Mouse (Mus musculus) hindbrain, embryonic 14.5 days (tissue): ENCODE data around the gene Stil. TPM values are rescaled to one million over a fixed set of nuclear protein-coding genes. Genes with fewer than 3 reads are reported as not detected.
A peak's percentile ranks its signal among the peaks of the same experiment; 100 is the strongest.

Source experiments
- ATAC-seq: fragments of 200-750 bp; cut with Nextera tagmentation; 2 replicates; pipeline ENCODE4 v1.8.0; 2017; ENCODE audit warnings: moderate number of reproducible peaks, mild to moderate bottlenecking, moderate TSS enrichment, moderate library complexity; ENCODE audit not compliant: low FRiP score
- DNase-seq: peaks from one replicate; pipeline ENCODE4 v3.0.0-alpha.2; 2015; ENCODE audit warnings: low spot score
- H3K27ac ChIP-seq: fragments of 300-500 bp; sonication (generic); 2 replicates; pipeline ENCODE4 v1.5.1; 2014; ENCODE audit warnings: mild to moderate bottlenecking, moderate library complexity
- H3K27me3 ChIP-seq: fragments of 300-500 bp; sonication (generic); 2 replicates; pipeline ENCODE4 v1.6.1; 2014; ENCODE audit warnings: mild to moderate bottlenecking, low read length, mixed read lengths; ENCODE audit not compliant: control insufficient read depth, insufficient read depth
- H3K36me3 ChIP-seq: fragments of 300-500 bp; sonication (generic); replicated peaks from 2 replicates; pipeline ENCODE4 v1.6.1; 2014; ENCODE audit not compliant: control insufficient read depth, insufficient read depth
- H3K4me1 ChIP-seq: fragments of 300-500 bp; sonication (generic); replicated peaks from 2 replicates; pipeline ENCODE4 v1.6.1; 2014; ENCODE audit warnings: antibody characterized with exemption, low read length, mixed read lengths; ENCODE audit not compliant: control insufficient read depth, insufficient read depth
- H3K4me2 ChIP-seq: fragments of 300-500 bp; sonication (generic); replicated peaks from 2 replicates; pipeline ENCODE4 v1.6.1; 2014; ENCODE audit warnings: mild to moderate bottlenecking, moderate library complexity
- H3K4me3 ChIP-seq: fragments of 300-500 bp; sonication (generic); replicated peaks from 2 replicates; pipeline ENCODE4 v1.5.1; 2014; ENCODE audit warnings: mild to moderate bottlenecking, low read length
- H3K9ac ChIP-seq: fragments of 300-500 bp; sonication (generic); 2 replicates; pipeline ENCODE4 v1.6.1; 2014
- H3K9me3 ChIP-seq: fragments of 300-500 bp; sonication (generic); 2 replicates; pipeline ENCODE4 v1.6.1; 2016; ENCODE audit warnings: low read length; ENCODE audit not compliant: control insufficient read depth
- WGBS: fragments of 180-500 bp; shearing (Covaris S2); extraction: QIAGEN DNeasy Blood & Tissue Kit; methylation state at CpG from one replicate; pipeline ENCODE4 v1.1.7; 2014; 5-methylcytosine and 5-hydroxymethylcytosine counted together
- polyA plus RNA-seq: library from polyadenylated mRNA; unstranded; fragments of >200 nt; fragmentation: Nextera tagmentation; extraction: Ambion mirVana; gene quantifications from 2 replicates; pipeline ENCODE4 v1.2.1, GENCODE M21; 2014

The Stil gene
- polyA plus RNA-seq, 1 experiment from 2014 or later: 2.9 TPM

DNA sequence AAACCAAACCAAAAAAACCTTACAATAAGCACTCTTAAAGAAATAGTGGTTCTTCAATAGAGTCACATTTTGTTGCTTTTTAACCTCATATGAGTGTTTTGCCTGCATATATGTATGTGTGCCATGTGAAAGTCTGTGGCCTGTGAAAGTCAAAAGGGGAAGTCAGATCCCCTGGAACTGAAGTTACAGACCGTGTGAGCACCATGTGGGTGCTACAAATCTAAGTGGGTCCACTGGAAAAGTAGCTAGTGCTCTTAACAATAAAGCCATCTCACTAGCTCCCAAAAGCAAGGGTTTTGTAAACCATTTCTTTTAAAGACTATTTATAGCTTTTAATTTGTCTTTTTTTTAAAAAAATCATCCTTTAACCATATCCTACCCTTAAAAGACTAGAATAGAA is 17.3 kb upstream of the Stil start:
- H3K4me1 ChIP-seq: peaks cover 22% of the 10 kb centered on the region

DNA sequence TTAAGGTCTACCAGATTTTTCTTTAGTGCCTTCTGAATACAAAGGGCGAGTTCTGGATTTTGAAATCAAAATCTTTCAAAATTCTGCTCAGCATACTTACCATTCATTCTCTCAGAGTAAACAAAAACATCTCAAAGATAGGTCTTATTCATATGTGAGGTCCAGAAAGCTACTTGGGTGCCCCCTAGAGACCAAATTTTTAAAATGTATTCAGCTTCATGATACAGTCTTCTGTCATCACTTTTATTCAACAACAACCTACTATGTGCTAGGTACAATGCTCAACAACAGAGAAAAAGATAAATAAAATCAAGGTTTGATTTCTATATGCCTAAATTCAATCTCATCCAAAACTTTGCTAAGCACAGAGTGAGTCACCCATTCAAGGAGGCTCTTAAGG is 16.9 kb upstream of the Stil start:
- DNase-seq (no peak), ATAC-seq (no peak)
- peaks cover 26% of the 10 kb centered on the region for H3K4me1 ChIP-seq
- H3K4me2 ChIP-seq: no peak overlapping the region
- no peak overlapping the region for H3K9ac ChIP-seq
- no peaks in the 10 kb centered on the region for H3K9me3 ChIP-seq
- H3K27me3 ChIP-seq: no peaks in the 10 kb centered on the region
- no peak overlapping the region for H3K4me3 ChIP-seq
- no peak overlapping the region for H3K27ac ChIP-seq
- no peaks in the 10 kb centered on the region for H3K36me3 ChIP-seq
- WGBS: 93% methylated on average over 1 of the region's 1 CpGs

More for the DNA sequence above, 17.3 kb upstream of the Stil start:
- no peak overlapping the region for H3K4me2 ChIP-seq
- H3K9me3 ChIP-seq: no peaks in the 10 kb centered on the region
- DNase-seq (no peak), ATAC-seq (no peak)
- H3K27me3 ChIP-seq: no peaks in the 10 kb centered on the region
- no peak overlapping the region for H3K4me3 ChIP-seq
- WGBS: 92% methylated on average over 1 of the region's 1 CpGs
- H3K36me3 ChIP-seq: no peaks in the 10 kb centered on the region
- H3K27ac ChIP-seq: no peak overlapping the region
- no peak overlapping the region for H3K9ac ChIP-seq

DNA sequence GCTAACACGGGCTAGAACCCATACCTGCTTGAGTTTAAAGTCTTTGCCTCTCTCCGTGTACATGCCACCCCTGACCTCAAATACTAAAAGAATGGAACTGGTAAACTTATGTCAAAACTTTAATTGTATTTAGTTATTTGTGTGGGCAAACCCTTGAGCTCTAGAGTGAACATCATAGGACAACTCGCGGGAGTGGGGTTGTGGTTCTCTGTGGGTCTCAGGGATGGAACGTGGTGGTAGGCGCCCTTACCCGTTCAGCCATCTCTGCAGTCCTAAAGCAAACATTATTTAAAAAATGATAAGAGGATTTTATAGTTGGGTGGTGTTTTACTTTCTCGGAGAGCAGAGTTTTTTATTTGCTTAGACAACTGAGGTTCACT is 13.8 kb upstream of the Stil start:
- 1% methylated on average over 8 of the region's 8 CpGs for WGBS
- peak overlapping the region; percentile 93 for H3K4me2 ChIP-seq
- H3K27ac ChIP-seq: peak overlapping the region; percentile 99
- H3K36me3 ChIP-seq: no peaks in the 10 kb centered on the region
- H3K9ac ChIP-seq: peak overlapping the region; percentile 87
- H3K4me3 ChIP-seq: peak overlapping the region; percentile 65
- ATAC-seq (peak; percentile 35), DNase-seq (peak; percentile 63)
- no peaks in the 10 kb centered on the region for H3K9me3 ChIP-seq
- no peaks in the 10 kb centered on the region for H3K27me3 ChIP-seq
- H3K4me1 ChIP-seq: peaks cover 26% of the 10 kb centered on the region

DNA sequence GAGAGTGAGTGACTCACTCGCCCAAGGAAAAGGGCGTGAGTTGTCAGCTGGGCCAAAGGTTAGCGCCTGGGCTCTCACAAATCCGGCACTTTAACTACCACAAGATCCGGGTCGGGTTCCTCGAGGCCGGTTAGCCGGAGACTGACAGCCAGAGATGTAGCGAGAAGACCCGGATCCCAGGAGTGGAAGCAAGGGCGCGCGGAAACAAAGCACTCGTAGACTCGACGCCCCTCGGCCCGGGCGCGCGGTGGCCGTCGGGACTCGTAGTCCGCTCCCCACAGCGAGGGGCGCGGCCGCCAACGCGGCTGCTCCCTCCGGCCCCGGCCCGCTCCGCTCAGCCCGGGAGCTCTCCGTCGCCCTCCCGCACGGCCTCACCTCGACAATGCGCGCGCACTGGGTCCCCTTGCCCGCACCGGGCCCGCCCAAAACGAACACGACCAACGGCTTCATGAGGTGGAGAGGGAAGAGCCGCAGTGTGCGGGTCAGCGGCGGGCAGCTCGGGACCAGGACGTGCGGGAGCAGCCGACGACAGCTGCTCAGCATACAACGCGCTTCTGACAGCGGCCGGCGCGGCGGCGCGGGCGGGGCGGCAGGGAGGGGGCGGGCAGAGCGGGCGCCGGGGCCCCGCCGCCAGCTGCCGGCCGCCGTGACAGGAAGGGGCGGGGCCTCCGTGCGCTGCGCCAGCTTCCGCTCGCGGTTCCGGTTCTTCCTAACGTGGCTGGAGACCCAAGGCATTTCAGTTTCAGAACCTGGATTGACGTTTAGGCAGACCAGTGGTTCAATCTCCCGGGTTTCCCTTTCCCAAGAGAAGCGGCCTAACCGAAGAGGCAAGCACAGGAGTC is 13.1 kb upstream of the Stil start, which contains the start of gene Cmpk1:
Gene Cmpk1 (minus strand): TSS at position 651 of the 842 bp plus-strand sequence.
- Histone ChIP-seq H3K36me3 (no peaks in the 10 kb centered on the region), H3K9ac (peak within 1 kb of the TSS; percentile 87), H3K9me3 (no peaks in the 10 kb centered on the region), H3K4me2 (peak within 1 kb of the TSS; percentile 93), H3K4me1 (peaks cover 26% of the 10 kb centered on the region), H3K27ac (peak within 1 kb of the TSS; percentile 99), H3K27me3 (no peaks in the 10 kb centered on the region), H3K4me3 (peak within 1 kb of the TSS; percentile 65)
- DNase-seq (peak; percentile 87), ATAC-seq (peak; percentile 97)
- under 1% methylated on average over 86 of the region's 93 CpGs for WGBS

DNA sequence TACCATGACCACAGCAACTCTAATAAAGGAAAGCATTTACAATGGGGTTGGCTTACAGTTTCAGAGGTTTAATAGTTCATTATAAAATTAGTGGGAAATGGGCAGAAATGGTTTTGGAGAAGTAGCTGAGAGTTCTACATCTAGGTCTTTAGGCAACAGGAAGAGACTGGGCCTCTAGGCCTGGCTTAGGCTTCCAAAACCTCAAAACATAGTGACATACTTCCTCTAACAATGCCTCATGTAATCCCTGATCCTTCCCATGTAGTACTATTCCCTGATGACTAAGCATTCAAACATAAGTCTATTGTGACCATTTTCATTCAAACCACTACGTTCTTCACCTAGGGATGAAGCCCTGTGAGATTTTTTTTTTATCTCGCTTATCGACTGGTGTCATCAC is 5.7 kb upstream of the Stil start:
- H3K9ac ChIP-seq: no peak overlapping the region
- H3K36me3 ChIP-seq: no peaks in the 10 kb centered on the region
- H3K4me1 ChIP-seq: no peaks in the 10 kb centered on the region
- H3K9me3 ChIP-seq: no peaks in the 10 kb centered on the region
- DNase-seq (no peak), ATAC-seq (no peak)
- WGBS: 86% methylated on average over 3 of the region's 3 CpGs
- no peak overlapping the region for H3K4me3 ChIP-seq
- H3K4me2 ChIP-seq: no peak overlapping the region
- H3K27ac ChIP-seq: no peak overlapping the region
- no peaks in the 10 kb centered on the region for H3K27me3 ChIP-seq

DNA sequence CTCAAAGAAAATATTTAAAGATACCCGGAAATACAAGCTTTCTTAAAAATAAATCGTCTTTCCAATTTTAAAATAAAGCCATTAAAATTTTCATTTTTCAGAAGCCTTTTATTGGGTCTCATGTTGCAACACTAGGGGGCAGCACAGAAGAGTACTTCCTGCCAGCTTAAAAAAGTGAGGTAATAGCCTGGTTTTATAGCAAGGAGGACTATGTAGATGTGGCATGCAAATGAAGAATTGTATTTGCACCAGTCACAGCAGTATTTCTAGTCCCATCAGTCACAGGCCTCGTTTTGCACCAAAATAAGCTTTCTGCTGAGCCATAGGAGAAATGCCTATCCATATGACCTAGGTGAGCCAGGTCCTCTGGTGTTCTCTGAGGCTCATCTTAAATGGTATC is 2.9 kb upstream of the Stil start:
- H3K27ac ChIP-seq: no peak overlapping the region
- H3K36me3 ChIP-seq: no peaks in the 10 kb centered on the region
- no peak overlapping the region for H3K4me3 ChIP-seq
- H3K27me3 ChIP-seq: no peaks in the 10 kb centered on the region
- DNase-seq (peak; percentile 44), ATAC-seq (no peak)
- peaks cover 6% of the 10 kb centered on the region; the same call in 1 of the 2 replicates for H3K4me1 ChIP-seq
- WGBS: 52% methylated on average over 3 of the region's 3 CpGs
- no peaks in the 10 kb centered on the region for H3K9me3 ChIP-seq
- no peak overlapping the region for H3K9ac ChIP-seq
- no peak overlapping the region for H3K4me2 ChIP-seq

DNA sequence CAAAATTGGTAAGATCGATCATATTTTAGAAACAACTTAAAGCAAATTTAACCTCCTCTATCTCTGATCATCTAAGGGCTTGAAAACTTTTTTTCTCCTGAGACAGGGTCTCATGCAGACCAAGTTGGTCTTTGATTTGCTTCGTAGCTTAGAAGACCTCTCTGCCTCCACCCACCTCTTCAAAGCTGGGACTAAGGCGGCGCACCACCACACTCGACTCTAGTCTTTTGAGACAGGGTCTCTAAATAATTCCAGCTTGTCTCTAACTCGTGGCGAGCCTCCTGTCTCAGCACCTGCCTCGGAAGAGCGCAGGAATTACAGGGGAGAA is 550 bp upstream of the Stil start:
- no peaks in the 10 kb centered on the region for H3K9me3 ChIP-seq
- peak overlapping the region; percentile 52 for H3K4me3 ChIP-seq
- H3K36me3 ChIP-seq: no peaks in the 10 kb centered on the region
- peak overlapping the region; percentile 69 for H3K9ac ChIP-seq
- H3K27me3 ChIP-seq: no peaks in the 10 kb centered on the region
- no peak; the same call in 1 of the 2 replicates for ATAC-seq
- H3K4me1 ChIP-seq: peaks cover 6% of the 10 kb centered on the region; the same call in 1 of the 2 replicates
- peak overlapping the region; percentile 77 for H3K4me2 ChIP-seq
- DNase-seq: no peak
- H3K27ac ChIP-seq: peak overlapping the region; percentile 92
- WGBS: 9% methylated on average over 9 of the region's 9 CpGs

DNA sequence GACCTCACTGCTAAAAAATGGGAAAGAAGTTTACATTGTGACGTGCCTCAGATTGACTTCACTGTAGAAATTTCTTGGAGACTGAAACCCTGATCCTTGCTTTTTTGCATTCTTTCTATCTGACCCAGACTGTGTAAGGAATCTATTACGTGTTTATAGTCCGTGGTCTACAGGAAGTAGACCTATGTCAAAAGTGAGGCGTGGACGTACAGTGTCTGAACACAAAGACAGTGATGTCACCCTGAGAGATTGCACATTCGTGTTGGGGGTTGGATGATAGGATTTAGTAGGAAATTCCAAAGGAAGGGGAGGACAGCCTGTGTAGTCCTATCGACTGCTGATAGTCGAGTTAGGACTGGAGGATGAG is 453 bp downstream of the Stil start:
- under 1% methylated on average over 8 of the region's 8 CpGs for WGBS

DNA sequence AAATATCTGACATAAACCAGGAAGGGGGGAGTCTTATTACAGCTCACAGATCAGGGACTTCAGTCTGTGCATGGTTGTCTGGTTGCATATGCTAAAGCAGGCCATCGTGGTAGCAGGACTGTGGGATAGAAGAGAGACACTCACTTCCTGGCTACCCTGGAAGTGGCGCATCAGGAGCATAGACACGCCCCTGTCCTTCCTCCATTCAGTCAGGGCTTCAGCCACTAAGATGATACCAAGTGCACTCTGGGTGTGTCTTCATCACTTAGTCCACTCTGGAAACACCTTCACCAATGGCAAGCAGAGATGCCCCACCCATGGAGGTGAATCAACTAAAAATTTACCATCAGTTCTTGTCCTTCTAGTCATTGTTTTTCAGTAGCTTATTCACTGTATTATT is 14.3 kb downstream of the Stil start:
- no peak for DNase-seq
- no peak overlapping the region for H3K4me2 ChIP-seq
- 96% methylated on average over 3 of the region's 3 CpGs for WGBS
- H3K27ac ChIP-seq: no peak overlapping the region
- no peak for ATAC-seq
- H3K9me3 ChIP-seq: no peaks in the 10 kb centered on the region
- H3K4me3 ChIP-seq: no peak overlapping the region
- no peaks in the 10 kb centered on the region for H3K27me3 ChIP-seq
- H3K36me3 ChIP-seq: 0 out of 2 replicates have a peak, but pooled peaks cover 3% of the 10 kb centered on the region
- H3K4me1 ChIP-seq: no peaks in the 10 kb centered on the region
- no peak overlapping the region for H3K9ac ChIP-seq

More for the DNA sequence above, 453 bp downstream of the Stil start:
- H3K4me1 ChIP-seq: peaks cover 6% of the 10 kb centered on the region; the same call in 1 of the 2 replicates
- no peaks in the 10 kb centered on the region for H3K9me3 ChIP-seq
- DNase-seq (no peak), ATAC-seq (no peak)
- peak overlapping the region; percentile 77 for H3K4me2 ChIP-seq
- H3K36me3 ChIP-seq: no peaks in the 10 kb centered on the region
- no peak overlapping the region for H3K27ac ChIP-seq
- H3K27me3 ChIP-seq: no peaks in the 10 kb centered on the region
- peak overlapping the region; percentile 52 for H3K4me3 ChIP-seq
- peak overlapping the region; percentile 49 for H3K9ac ChIP-seq
